Mouse (Mus musculus) WW6 (cell line): ENCODE results near the gene Hspa12a.

Experiments
- DNase-seq: peaks from one replicate; pipeline ENCODE4 v3.0.0-alpha.2; 2013; ENCODE audit warnings: low read depth, low spot score

Hspa12a gene

DNA sequence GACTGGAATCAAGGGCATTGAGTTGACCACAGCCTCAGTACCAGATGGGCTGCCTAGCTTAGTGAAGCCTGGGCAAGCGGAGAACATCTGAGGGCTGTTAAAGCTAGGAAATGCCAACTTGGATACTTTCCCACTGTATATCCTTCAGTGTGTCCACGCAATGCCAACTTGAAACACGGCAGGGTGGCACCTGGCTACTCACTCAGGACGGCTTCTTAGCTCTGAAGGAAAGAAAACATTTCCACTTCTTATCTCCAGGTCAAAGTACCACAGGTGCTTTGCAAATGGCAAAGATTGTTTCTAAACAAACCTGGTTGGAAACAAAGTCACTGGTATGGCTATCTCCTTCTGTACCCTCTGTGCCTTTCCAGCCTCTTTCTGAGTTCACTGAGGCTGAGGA lies 184.6 kb downstream of the Hspa12a start:
- no peak for DNase-seq

DNA sequence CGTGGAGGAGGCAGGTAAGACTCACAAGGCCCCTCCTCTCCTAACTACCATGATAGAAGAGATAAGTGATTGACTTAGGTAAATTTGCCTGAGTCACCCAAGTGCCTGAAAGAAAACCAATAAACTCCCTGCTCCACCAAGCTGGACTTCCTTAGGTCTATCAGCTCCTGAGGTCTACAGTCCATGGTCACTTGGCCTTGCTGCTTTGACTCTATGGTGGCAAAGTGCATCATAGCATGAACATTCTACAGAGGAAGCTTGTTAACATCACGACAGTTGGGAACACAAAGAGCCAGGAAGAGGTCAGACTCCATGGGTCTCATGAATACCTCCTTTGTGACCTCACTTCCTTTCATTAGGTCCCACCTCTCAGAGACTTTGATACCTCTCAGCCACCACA lies 191.9 kb downstream of the Hspa12a start:
- no peak for DNase-seq

DNA sequence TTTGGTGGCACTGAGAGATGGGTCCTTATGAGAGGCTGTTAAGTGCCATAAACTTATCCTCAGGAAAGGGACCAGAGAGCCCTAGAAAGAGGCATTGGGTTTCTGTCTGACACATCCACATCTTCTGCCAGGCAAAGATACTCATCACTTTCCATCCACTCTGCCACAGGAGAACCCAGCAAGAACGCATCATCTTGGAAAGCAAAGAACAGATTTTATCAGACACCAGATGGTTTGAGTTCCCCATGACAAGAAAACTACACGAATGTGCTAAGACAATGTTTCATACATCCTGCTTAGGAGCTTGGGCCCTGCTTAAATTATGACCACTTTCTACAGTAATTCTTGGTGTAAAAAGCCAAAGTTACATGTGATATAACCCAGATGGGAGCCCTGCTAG lies 192.6 kb downstream of the Hspa12a start:
- no peak for DNase-seq

DNA sequence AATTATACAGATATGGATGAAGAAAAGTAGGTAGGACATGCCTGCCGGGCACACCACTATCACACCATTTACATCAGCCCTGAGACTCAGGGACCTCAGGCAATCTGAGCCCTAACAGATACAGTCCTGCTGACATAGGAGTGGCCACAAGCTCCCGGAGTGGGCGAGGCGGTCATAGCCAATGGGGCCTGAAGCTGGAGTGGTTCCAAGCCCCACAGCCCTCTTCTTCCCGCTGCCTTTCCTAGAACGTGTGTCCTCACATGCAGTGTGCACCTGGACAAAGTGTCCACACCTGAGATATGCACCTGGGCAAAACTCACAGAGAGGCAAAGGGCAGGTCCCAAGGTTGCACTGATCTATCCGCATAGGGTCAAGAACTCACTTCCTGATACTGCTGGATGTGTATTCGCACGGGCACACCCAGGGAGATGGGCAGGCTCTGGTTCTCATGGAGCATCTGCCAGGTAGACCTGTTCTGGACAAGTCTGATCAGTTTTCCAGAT lies 195.9 kb downstream of the Hspa12a start:
- no peak for DNase-seq
